Mouse (Mus musculus) spleen, embryonic (tissue): ENCODE data around the gene Paip2b.
"Not testable (repeated sequence)": the region's sequence is repeated elsewhere in the genome, so short reads cannot be mapped to it uniquely, and the experiment has no call there.

Source experiments
- CTCF ChIA-PET: fragments of 350-600 bp; sonication (Branson Sonifier 250); formaldehyde crosslinking; loops from one replicate; lab custom pipeline; 2022; lab: Charles Lee

The Paip2b gene

GRCm38 (mm10) chr6:83802033-83802432, 29.5 kb downstream of the Paip2b start:
- CTCF ChIA-PET, result no interaction called here

- CTCF ChIA-PET, result interaction anchor here (0.5 to 0.6 kb wide), 2 partner anchors 88 to 557 kb away, joined by 3 to 4 read pairs; no protein-coding TSS in a partner anchor
Measured at GRCm38 (mm10) chr6:83796686-83797085, 34.9 kb downstream of the Paip2b start.

GRCm38 (mm10) chr6:83795492-83795900, 36.0 kb downstream of the Paip2b start:
- CTCF ChIA-PET, result no interaction called here

DNA sequence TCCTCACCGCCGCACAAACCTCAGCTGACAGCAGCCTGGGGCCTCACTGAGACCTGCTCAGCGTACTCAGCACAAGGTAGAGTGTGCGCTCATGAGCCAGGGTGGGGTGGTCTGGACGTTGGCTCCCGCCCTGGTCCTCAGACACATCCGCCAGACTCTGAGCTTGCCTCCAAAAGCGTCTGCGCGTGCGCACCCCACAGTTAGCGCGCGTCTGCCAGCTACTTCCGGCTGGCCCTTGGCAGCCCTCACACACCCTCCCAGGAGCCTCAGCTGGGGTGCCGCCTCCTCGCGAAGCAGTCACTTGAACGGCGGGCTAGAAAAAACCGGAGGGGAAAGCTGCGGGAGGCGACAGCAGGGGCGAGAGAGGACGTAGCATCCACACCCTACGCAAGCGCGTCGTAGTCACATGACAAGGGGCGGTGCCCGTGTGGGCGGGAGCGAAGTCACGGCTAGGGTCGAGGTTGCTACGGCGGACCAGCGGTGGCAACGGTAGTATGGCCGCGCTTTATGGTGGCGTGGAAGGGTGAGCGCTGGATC, 36.7 kb downstream of the Paip2b start, which contains the start of gene Nagk:
Gene Nagk (plus strand): TSS at position 223 of the 537 bp plus-strand sequence.
- CTCF ChIA-PET, result no interaction called here

DNA sequence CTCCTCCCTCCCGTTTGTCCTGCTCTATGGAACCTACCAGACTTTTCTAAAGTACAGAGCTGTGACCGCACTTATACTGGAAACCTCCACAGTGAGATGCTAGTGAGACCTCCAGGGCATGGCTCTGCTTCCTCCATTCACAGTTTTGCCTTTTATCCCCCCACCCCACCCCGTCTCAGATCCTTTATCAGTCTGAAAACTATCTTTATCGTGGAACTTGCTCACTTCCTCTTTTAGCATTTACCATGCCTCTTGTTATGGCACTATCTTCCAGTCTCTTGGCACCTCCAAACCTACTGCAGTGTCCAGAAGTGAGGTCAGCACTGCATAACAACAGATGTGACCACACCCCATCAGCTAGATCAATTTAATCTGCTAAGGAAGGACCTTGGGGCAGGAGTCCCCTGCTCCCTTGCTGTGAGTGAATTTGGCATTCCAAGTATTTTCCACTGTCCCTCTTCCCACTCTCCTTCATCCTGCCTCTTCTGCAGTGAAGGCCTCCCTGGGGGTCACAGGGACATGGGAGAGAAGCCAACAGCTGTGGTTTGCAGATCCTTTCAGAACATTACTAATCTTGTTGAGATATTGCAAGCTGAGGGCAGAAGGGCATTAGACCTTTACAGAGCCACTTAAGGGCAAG, 40.2 kb downstream of the Paip2b start:
- CTCF ChIA-PET, result interaction anchor here (1.3 kb wide), 1 partner anchor 14 kb away, joined by 3 read pairs; no protein-coding TSS in a partner anchor

DNA sequence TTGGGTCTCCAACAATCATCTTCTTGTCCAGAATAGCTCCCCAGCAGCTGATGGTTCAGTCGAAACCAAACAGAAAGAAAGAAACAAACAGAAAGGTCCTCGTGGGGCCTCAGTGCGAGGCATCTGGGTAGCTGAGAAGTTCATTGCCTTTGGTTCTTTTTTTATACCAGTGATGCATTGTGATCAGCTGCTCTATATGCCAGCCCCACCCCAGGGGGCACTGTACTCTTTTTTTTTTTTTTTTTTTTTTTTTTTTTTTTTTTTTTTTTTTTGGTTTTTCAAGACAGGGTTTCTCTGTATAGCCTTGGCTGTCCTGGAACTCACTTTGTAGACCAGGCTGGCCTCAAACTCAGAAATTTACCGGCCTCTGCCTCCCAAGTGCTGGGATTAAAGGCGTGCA, 41.0 kb downstream of the Paip2b start:
- CTCF ChIA-PET, result not testable (repeated sequence)

DNA sequence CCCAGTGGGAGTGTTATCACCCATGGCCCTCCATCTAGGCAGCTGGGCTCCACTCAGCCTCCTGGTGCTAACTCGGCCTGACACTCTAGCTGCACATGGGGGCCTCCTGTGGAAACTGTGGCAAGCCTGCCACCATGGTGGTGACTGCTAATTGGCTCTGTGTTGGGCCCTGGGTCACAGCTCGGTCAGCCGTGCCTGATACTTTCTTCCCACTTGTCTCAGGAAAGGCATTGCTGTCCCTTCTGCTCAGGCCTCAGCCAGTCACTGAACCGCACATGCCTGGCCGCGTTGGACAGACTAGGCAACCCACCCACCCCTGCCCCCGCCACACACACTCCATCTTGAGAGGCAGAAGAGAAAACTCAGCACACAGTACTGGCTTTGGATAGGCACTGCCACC, 43.0 kb downstream of the Paip2b start:
- CTCF ChIA-PET, result no interaction called here

GRCm38 (mm10) chr6:83786426-83786825, 45.1 kb downstream of the Paip2b start:
- CTCF ChIA-PET, result no interaction called here

DNA sequence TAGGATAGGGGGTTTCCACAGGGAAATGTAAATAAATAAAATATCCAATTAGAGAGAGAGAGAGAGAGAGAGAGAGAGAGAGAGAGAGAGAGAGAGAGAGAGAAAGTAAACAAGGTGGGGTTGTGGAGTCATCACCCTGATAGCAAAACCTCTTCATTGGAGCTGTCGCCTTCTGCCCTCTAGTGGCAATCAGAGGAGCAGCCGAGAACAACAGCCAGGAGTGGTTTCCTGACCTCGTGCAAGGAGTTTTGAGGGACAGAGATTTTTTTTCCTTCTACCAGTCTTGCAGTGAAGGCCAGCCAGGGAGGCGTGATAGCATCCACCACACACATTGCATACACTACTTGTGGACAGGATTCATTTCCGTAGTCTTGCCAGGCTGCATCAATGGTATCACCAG, 52.5 kb downstream of the Paip2b start:
- CTCF ChIA-PET, result interaction anchor here (0.7 kb wide), 1 partner anchor 15 kb away, joined by 3 read pairs; no protein-coding TSS in a partner anchor

DNA sequence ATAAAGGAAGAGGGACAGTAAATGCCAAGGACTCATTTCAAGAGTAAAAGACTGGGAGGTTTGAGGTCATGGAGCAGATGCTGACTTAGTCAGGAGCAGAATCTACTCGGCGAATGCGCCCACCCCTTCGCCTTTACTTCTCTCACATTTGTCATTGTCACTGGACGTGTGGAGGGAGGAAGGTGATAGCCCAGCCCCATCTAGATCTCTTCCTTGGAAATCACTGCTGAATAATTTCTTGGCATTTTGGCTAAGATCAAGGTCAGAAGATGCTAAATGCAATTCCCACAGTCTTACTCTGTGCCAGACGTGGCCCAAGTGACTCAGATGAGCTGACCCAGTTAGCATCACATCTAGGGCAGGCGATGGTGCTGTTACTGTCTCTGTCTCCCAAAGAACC, 53.2 kb downstream of the Paip2b start:
- CTCF ChIA-PET, result interaction anchor here (1.0 kb wide), 1 partner anchor 14 kb away, joined by 3 read pairs; no protein-coding TSS in a partner anchor

DNA sequence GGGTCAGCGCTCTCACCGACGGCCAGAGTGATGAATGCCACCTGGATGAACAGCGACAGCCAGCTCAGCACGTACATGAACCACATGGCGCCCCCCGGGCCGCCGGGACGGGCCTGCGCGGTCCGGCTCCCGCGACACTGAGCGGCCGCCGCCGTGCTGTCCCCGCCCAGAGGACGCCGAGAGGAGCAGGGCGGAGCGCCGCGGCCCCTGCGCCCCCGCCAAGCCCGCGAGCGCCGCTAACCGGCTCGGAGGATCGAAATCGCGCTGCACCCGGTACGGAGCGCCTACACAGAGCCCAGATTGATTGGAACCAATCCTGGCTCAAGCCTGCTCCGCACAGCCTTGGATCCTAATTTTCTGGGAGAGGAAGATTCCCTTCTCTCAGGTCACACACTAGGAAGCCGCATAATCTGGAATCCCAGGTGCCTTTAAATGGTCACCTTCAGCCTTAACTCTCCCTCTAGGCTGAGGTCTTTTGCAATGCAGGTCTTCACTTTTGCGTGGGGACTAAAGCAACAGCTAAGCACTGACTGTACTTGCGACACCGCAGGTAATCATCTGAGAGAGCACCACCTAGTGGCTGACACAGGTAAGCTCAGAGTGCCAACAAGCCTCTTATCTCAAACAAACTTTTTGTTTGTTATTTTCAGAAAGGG, 55.8 kb downstream of the Paip2b start, which contains the start of gene Tex261:
Gene Tex261 (minus strand): TSS at position 176 of the 656 bp plus-strand sequence.
- CTCF ChIA-PET, result interaction anchor here (0.6 kb wide), 1 partner anchor 23 kb away, joined by 3 read pairs; no protein-coding TSS in a partner anchor

- CTCF ChIA-PET, result interaction anchor here (0.6 kb wide), 1 partner anchor 24 kb away, joined by 3 read pairs; no protein-coding TSS in a partner anchor
Measured at GRCm38 (mm10) chr6:83774781-83775563, 56.6 kb downstream of the Paip2b start.

DNA sequence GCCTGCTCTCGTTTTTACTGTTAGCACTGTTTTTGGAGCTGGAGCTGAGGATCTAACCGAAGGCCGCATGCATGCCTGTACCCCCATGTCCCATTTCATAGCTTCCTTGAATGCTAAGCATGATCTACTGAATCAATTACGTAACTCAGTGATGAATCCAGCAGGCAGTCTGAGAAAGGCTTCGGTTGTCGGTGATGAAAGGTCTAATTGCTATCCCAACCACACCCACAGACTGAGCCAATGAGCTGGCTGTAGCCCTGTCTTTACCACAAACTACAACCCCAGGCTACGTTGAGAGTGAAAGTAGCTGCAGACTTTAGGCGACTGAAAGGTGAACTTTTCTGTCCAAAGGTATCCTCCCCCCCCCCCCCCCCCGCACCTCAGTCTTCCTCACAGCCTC, 57.4 kb downstream of the Paip2b start:
- CTCF ChIA-PET, result no interaction called here

DNA sequence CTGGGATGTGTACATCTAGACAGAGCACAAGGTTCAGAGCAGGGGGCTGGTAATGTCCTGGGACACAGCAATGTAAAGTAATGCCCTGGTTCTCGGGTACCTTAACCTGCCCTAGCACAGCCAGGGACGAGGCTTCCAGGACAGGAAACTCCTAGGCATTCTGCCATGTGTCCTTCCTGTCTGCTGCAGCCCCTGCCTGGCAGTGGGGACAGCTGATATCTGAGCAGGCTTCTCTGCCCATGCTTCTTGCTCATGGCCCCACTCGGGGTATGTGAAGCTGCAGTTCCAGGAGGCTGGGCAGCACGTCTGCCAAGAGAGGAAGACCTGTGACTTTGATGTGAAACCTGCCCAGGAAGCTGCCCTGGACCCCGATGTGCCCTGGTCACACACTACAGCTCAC, 63.1 kb downstream of the Paip2b start:
- CTCF ChIA-PET, result no interaction called here

GRCm38 (mm10) chr6:83766982-83767381, 64.6 kb downstream of the Paip2b start:
- CTCF ChIA-PET, result no interaction called here

GRCm38 (mm10) chr6:83762880-83763431, 68.6 kb downstream of the Paip2b start:
- CTCF ChIA-PET, result interaction anchor here (0.6 kb wide), 1 partner anchor 1697 kb away, joined by 3 read pairs; no protein-coding TSS in a partner anchor

DNA sequence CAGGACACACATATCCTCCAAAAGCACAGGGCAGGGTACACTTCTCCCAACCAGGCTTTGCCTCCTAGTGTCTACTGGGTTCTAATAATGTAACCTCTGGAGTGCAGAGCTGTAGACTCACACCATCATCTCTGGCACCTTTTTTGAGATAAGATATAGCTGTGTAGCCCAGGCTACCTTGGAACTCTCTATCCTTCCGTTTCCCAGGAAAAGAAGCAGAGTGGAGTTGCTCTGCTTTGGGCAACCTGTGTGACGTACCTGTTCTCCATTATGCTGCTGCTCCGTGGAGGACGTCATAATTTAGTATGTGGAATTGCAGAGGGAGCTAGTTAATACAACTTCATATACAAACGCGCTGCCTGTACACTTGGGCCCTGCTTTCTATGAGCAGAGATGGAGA, 69.2 kb downstream of the Paip2b start, which contains the start of gene Ankrd53:
Gene Ankrd53 (plus strand): TSS at position 301 of the 400 bp plus-strand sequence.
- CTCF ChIA-PET, result interaction anchor here (0.6 to 0.7 kb wide), 2 partner anchors 1582 to 1698 kb away, joined by 3 read pairs; no protein-coding TSS in a partner anchor

- CTCF ChIA-PET, result no interaction called here
Measured at GRCm38 (mm10) chr6:83756051-83756450, 75.5 kb downstream of the Paip2b start.
